Mouse (Mus musculus): ENCODE results near the gene 4933407L21Rik.

DNA sequence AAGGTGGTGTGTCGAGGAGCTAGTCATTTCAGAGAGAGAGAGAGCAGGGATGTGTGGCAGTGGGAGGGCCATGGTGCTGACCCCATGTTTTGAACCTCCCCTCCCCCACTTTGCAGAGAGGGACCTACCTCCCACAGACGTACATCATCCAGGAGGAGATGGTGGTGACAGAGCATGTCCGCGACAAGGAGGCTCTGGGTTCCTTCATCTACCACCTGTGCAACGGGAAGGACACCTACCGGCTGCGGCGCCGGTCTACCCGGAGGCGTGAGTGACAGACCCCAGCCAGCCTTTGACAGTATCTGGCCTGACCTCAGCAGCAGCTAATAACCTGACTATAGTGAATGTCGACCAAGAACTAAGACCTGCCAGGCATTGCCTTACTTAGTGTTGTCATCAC lies 21.4 kb upstream of the 4933407L21Rik start:
- TF ChIP-seq POLR2A (IDR thresholded peaks at IDR 0.05; ENCODE audit: low read depth, low read length) = no peak
- no peak for TF ChIP-seq CTCF (conservative IDR thresholded peaks at IDR 0.05; ENCODE audit: insufficient read depth, insufficient read length, low read depth, low read length)

Data from kidney, adult 2 months (tissue).